Mouse (Mus musculus): ENCODE measurements at regions not wholly inside any gene's neighbourhood (a gene's known extent, or its start where the extent isn't known, plus 50 kb on each side); places are given as distances from the start of the nearest gene placed in this dataset.

- DNase-seq (no peak), ATAC-seq (no peak)
- Histone ChIP-seq H3K9me3 (ENCODE audit: low read length) (no peaks in the 10 kb centered on the region), H3K4me3 (ENCODE audit: low read depth, low read length) (no peak overlapping the region), H3K9ac (no peak overlapping the region), H3K4me1 (ENCODE audit: insufficient read depth) (no peaks in the 10 kb centered on the region), H3K36me3 (ENCODE audit: insufficient read depth) (no peaks in the 10 kb centered on the region), H3K4me2 (ENCODE audit: low read depth) (no peak overlapping the region), H3K27me3 (ENCODE audit: insufficient read depth, low read length) (no peaks in the 10 kb centered on the region), H3K27ac (ENCODE audit: low read depth, low read length) (no peak overlapping the region)
- 74% methylated on average over 7 of the region's 7 CpGs for WGBS
- TF ChIP-seq CTCF (IDR thresholded peaks at IDR 0.05; ENCODE audit: low read depth): no peak
Measured at GRCm38 (mm10) chr1:186554520-186555010, 151.2 kb downstream of the Tgfb2 start.

DNA sequence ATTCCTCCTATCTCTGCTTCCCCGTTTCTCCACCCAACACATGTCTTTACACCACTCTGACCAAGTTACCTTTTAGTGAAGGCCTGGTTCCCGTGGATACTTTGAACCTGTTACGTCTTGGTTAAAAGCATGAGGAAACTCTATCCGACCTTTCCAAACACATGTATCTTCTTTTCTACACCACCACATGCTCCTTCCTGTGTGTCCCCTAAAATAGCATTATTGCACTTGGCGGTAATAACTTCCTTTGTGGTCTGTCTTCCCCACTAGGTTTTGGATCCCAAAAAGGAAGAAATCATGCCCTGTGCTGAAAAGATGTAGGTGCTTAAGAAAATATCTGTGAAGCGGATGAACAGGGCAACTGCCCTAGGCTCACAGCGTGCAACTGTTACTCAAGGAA lies 153.1 kb downstream of the Tgfb2 start:
- no peak overlapping the region for H3K9ac ChIP-seq
- H3K4me2 ChIP-seq (ENCODE audit: low read depth): no peak overlapping the region
- H3K36me3 ChIP-seq (ENCODE audit: insufficient read depth): no peaks in the 10 kb centered on the region
- DNase-seq (no peak), ATAC-seq (no peak)
- no peak overlapping the region for H3K27ac ChIP-seq (ENCODE audit: low read depth, low read length)
- H3K27me3 ChIP-seq (ENCODE audit: insufficient read depth, low read length): no peaks in the 10 kb centered on the region
- H3K4me1 ChIP-seq (ENCODE audit: insufficient read depth): no peaks in the 10 kb centered on the region
- WGBS: 93% methylated on average over 7 of the region's 7 CpGs
- no peaks in the 10 kb centered on the region for H3K9me3 ChIP-seq (ENCODE audit: low read length)
- no peak overlapping the region for H3K4me3 ChIP-seq (ENCODE audit: low read depth, low read length)
- TF ChIP-seq CTCF (IDR thresholded peaks at IDR 0.05; ENCODE audit: low read depth): no peak

GRCm38 (mm10) chr1:186550265-186550885 lies 155.4 kb downstream of the Tgfb2 start:
- ATAC-seq (no peak), DNase-seq (no peak)
- Histone ChIP-seq H3K9me3 (ENCODE audit: low read length) (no peaks in the 10 kb centered on the region), H3K4me3 (ENCODE audit: low read depth, low read length) (no peak overlapping the region), H3K36me3 (ENCODE audit: insufficient read depth) (no peaks in the 10 kb centered on the region), H3K4me1 (ENCODE audit: insufficient read depth) (0 out of 2 replicates have a peak, but pooled peaks cover 2% of the 10 kb centered on the region), H3K27ac (ENCODE audit: low read depth, low read length) (no peak overlapping the region), H3K27me3 (ENCODE audit: insufficient read depth, low read length) (no peaks in the 10 kb centered on the region), H3K4me2 (ENCODE audit: low read depth) (no peak overlapping the region), H3K9ac (no peak overlapping the region)
- peak; percentile 25; the same call in 1 of the 2 replicates for TF ChIP-seq CTCF (IDR thresholded peaks at IDR 0.05; ENCODE audit: low read depth)
- 83% methylated on average over 7 of the region's 7 CpGs for WGBS

DNA sequence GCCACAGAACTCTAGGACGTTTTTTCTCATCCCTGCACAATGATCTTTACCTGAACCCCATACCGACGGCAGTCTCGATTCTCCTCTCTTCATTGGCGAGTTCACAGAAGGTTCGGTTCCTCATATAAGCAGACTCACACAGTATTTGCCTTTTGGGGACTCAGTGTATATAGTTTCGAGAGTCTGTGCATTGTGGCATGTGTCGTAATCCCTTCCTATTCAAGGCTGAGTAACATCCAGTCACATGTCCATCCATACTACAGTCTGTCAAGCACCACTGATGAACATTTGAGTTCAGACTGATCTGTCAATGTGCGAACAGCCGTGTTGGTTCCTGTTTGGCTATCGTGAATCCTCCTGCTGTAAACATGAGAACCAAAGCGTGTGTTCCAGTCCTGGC lies 156.6 kb downstream of the Tgfb2 start:
- Histone ChIP-seq H3K4me2 (ENCODE audit: low read depth) (no peak overlapping the region), H3K9me3 (ENCODE audit: low read length) (no peaks in the 10 kb centered on the region), H3K27ac (ENCODE audit: low read depth, low read length) (no peak overlapping the region), H3K27me3 (ENCODE audit: insufficient read depth, low read length) (no peaks in the 10 kb centered on the region), H3K4me1 (ENCODE audit: insufficient read depth) (0 out of 2 replicates have a peak, but pooled peaks cover 2% of the 10 kb centered on the region), H3K4me3 (ENCODE audit: low read depth, low read length) (no peak overlapping the region), H3K9ac (no peak overlapping the region), H3K36me3 (ENCODE audit: insufficient read depth) (no peaks in the 10 kb centered on the region)
- ATAC-seq: no peak
- 95% methylated on average over 12 of the region's 12 CpGs for WGBS
- DNase-seq: no peak
- no peak for TF ChIP-seq CTCF (IDR thresholded peaks at IDR 0.05; ENCODE audit: low read depth)

- DNase-seq: peak; percentile 54
- Histone ChIP-seq H3K4me1 (ENCODE audit: insufficient read depth) (0 out of 2 replicates have a peak, but pooled peaks cover 2% of the 10 kb centered on the region), H3K4me2 (ENCODE audit: low read depth) (peak overlapping the region; percentile 39), H3K27me3 (ENCODE audit: insufficient read depth, low read length) (no peaks in the 10 kb centered on the region), H3K4me3 (ENCODE audit: low read depth, low read length) (peak overlapping the region; percentile 21; the same call in 1 of the 2 replicates), H3K9ac (no peak overlapping the region), H3K9me3 (ENCODE audit: low read length) (no peaks in the 10 kb centered on the region), H3K36me3 (ENCODE audit: insufficient read depth) (no peaks in the 10 kb centered on the region), H3K27ac (ENCODE audit: low read depth, low read length) (peak overlapping the region; percentile 29; the same call in 1 of the 2 replicates)
- no peak for TF ChIP-seq CTCF (IDR thresholded peaks at IDR 0.05; ENCODE audit: low read depth)
- peak; percentile 77 for ATAC-seq
- WGBS: 32% methylated on average over 22 of the region's 22 CpGs
Measured at GRCm38 (mm10) chr1:186546386-186547185, 159.2 kb downstream of the Tgfb2 start.

DNA sequence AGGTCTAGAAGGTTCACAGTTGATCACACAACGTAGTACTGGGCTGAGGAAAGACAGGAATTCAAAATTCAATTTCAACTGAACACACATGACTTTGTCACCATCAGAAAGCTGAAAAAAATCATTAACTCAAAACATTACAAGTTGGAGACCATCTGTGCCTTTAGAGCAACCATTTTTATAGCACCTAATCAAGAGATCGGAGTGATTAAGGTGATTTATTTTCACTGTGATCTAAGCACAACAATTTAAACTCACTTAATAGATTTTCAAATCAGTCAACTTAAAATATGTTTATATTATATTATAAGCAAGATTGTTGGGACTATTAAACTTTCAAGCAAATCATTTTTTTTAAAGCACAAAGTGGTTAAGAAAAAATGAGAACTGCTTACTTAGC lies 165.7 kb downstream of the Tgfb2 start:
- Histone ChIP-seq H3K4me1 (ENCODE audit: insufficient read depth) (no peaks in the 10 kb centered on the region), H3K9ac (no peak overlapping the region), H3K27me3 (ENCODE audit: insufficient read depth, low read length) (no peaks in the 10 kb centered on the region), H3K36me3 (ENCODE audit: insufficient read depth) (no peaks in the 10 kb centered on the region), H3K4me2 (ENCODE audit: low read depth) (no peak overlapping the region), H3K9me3 (ENCODE audit: low read length) (no peaks in the 10 kb centered on the region), H3K27ac (ENCODE audit: low read depth, low read length) (no peak overlapping the region), H3K4me3 (ENCODE audit: low read depth, low read length) (no peak overlapping the region)
- WGBS: 93% methylated on average over 2 of the region's 2 CpGs
- ATAC-seq: no peak
- DNase-seq: no peak
- TF ChIP-seq CTCF (IDR thresholded peaks at IDR 0.05; ENCODE audit: low read depth): no peak

GRCm38 (mm10) chr1:186538233-186538632 lies 167.6 kb downstream of the Tgfb2 start:
- H3K36me3 ChIP-seq (ENCODE audit: insufficient read depth): no peaks in the 10 kb centered on the region
- H3K4me3 ChIP-seq (ENCODE audit: low read depth, low read length): no peak overlapping the region
- no peaks in the 10 kb centered on the region for H3K4me1 ChIP-seq (ENCODE audit: insufficient read depth)
- no peak overlapping the region for H3K9ac ChIP-seq
- ATAC-seq (no peak), DNase-seq (no peak)
- WGBS: 85% methylated on average over 3 of the region's 3 CpGs
- TF ChIP-seq CTCF (IDR thresholded peaks at IDR 0.05; ENCODE audit: low read depth): no peak
- H3K4me2 ChIP-seq (ENCODE audit: low read depth): no peak overlapping the region
- no peaks in the 10 kb centered on the region for H3K27me3 ChIP-seq (ENCODE audit: insufficient read depth, low read length)
- H3K9me3 ChIP-seq (ENCODE audit: low read length): no peaks in the 10 kb centered on the region
- H3K27ac ChIP-seq (ENCODE audit: low read depth, low read length): no peak overlapping the region
